Mouse (Mus musculus) gastrocnemius, postnatal 36 days (tissue): ENCODE results near the gene Cacna1a. TPM values are rescaled to one million over a fixed set of nuclear protein-coding genes. Genes with fewer than 3 reads are reported as not detected.

Experiments used
- DNase-seq, 2 experiments: peaks; one replicate each; pipeline ENCODE4 v3.0.0; 2022
- intact Hi-C: fragments of 180-260 bp; cut with DNase I; formaldehyde crosslinking; loops from one replicate; pipeline ENCODE4 v1.15.1; 2025
- total RNA-seq, 2 experiments: library from RNA; stranded (reverse); gene quantifications; 2 replicates each; pipeline ENCODE4 v1.2.3; 2021

Cacna1a gene
- total RNA-seq, 2 experiments from 2014 or later, result 3.3 to 3.8 TPM

DNA sequence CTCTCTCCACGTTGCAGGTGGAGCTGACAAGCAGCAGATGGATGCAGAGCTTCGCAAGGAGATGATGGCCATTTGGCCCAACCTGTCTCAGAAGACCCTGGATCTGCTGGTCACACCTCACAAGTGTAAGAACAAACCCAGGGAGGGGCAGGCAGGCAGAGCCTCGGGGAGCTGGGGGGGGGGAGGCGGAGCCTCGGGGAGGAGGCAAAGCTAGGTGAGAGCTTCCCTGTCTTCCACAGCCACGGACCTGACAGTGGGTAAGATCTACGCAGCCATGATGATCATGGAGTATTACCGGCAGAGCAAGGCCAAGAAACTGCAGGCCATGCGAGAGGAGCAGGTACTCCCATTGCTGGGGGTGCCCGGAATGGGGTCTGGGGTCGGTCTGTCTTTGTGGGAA is 241.3 kb downstream of the Cacna1a start:
- intact Hi-C loops, result no loop called here
- DNase-seq, result no peak

DNA sequence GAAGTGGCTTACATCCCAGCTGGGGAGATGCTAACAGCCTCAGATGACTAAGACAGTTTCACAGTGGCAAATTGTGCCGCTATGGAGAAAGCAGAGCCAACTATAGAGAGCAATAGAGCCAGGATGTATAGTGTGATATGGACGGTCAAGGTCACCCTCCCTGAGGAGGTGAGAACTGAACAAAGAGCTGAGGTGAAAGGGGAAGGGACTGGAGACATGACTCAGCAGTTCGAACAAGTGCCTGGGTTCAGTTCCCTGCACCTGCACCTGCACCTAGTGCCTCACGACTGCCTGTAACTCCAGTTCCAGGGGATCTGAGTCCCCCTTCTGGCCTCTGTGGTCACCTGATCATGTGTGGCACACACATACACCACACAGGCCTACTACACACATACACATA is 241.9 kb downstream of the Cacna1a start:
- intact Hi-C loops, result no loop called here
- DNase-seq, result no peak

DNA sequence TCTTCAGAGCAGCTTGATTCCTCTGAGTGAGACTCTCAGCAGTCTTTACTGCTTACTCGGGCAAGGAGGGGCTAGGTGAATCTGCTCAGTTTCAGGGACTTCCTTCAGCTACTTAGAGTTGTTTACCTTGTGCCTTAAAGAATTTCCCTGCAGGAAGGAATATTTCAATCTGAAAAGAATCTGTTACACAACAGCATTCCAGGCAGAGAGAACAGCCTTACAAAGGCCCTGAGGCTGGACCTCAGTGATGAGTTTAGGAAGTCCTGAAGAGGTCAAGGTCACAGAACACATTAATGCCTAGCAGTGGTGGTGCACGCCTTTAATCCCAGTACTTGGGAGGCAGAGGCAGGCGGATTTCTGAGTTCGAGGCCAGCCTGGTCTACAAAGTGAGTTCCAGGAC is 243.6 kb downstream of the Cacna1a start:
- DNase-seq, result no peak
- intact Hi-C loops, result no loop called here

DNA sequence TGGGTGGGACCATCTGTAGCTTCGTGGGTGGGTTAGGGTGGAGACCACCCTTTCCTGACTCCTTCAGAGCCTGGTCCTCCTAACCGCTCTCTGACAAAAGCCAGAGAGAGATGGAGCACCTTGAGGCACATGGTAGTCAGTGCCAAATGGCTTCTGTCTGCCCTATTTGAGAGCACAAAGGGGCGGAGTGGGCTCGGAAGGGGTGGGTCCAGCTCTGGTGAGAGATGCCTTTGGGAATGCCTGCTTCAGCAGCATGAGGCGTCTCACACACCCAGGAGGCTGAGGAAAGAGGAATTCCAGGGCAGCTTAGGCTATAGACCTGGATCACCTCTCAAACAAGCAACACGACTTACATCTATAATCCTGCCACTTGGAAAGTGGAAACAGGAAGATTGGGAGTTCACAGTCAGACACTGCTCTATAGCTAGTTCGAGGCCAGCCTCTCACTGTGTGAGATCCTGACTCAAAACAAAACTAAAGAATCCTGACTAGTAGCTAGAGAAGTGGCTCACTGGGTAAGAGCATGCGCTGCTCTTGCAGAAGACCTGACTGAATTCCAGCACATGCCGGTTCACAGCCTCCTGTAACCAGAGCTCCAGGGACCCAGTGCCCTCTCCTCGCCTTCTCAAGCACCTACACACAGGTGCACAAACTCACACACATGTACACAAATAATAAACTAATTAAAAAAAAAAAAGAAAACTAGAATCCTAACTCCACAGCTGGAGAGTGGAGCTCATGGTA is 245.8 kb downstream of the Cacna1a start:
- DNase-seq, result no peak
- intact Hi-C loops, result no loop called here

DNA sequence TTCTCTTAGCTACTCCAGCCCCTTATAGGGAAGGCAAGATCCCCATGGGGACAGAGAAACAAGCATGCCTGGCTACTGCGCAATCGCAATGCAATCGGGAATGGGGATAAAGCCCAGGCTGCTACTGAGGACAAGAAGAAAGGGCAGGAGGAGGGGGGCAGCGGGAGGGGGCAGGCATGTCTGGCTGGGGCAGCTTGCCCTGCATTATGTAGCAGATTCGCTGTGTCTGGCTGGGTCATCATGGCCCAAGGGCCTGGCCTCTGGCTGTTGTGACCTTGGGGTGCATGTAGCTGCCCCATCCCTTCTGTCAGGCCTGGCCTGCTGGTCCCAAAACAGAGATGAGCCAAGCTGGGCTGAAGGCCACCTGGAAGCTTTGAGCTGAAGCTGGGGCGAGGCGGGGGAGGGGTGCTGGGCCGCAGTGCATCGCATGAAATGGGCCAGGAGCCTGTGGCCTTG is 246.6 kb downstream of the Cacna1a start:
- intact Hi-C loops, result loop anchor here (5.0 kb wide), 2 partner anchors 43 to 528 kb away; no protein-coding TSS in a partner anchor
- peak; percentile 78 to 79 for DNase-seq

DNA sequence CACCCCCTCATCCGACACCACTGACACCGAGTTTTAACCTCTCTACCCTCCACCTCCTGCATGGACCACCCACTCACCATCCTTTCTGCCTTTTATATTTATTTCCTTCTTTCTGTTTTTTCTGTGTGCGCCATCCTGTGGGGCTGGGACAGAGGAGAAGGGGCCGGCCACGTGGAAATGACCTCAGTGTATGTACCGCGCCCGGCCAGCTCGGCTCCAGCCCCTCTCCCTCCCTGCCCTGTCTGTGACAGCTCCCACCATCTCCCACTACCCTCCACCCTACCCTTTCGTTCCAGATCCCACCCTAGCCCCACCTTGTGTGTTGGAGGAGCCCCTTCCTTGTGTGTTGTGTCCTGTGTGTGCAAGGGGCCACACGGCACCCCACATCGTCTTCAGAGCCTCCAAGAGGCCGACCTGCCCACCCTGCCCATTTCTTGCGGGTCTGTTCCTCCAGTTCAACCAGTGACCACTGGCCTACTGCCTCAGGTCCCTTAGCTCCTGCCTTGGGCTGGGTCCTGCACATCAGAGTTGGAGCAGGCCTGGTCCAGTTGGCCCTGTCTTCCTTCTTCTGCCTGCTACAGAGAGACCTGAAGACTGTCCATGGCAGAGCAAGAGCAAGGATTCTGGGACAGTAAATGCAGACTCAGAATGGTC is 247.3 kb downstream of the Cacna1a start:
- intact Hi-C loops, result loop anchor here (5.0 kb wide), 2 partner anchors 43 to 528 kb away; no protein-coding TSS in a partner anchor
- DNase-seq, result no peak

DNA sequence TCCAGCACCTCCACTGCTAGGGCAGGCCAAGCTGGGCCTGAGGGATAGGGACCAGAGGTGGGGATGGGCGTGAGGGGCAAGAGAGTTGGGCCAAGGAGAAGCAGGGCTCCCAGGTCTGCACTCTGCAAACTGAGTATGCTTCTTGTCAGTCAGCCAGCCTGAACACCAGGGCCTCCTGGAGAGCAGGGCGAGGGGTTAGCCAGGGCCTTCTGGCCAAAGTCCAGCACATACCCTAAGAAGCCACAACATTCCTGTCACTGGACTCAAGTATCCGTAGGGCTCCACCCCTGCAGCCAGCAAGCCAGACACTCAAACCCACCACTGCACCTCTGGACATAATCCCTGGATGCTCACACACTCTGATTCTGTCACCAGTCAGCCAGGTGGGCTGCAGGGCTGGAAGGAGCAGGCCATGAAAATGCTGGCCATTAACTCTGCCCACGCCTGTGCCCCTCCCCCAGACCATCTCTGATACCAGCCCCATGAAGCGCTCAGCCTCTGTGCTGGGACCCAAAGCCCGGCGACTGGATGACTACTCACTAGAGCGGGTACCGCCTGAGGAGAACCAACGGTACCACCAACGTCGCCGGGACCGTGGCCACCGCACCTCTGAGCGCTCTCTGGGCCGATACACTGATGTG is 247.9 kb downstream of the Cacna1a start:
- intact Hi-C loops, result loop anchor here (5.0 kb wide), 2 partner anchors 44 to 529 kb away; no protein-coding TSS in a partner anchor
- DNase-seq, result no peak

DNA sequence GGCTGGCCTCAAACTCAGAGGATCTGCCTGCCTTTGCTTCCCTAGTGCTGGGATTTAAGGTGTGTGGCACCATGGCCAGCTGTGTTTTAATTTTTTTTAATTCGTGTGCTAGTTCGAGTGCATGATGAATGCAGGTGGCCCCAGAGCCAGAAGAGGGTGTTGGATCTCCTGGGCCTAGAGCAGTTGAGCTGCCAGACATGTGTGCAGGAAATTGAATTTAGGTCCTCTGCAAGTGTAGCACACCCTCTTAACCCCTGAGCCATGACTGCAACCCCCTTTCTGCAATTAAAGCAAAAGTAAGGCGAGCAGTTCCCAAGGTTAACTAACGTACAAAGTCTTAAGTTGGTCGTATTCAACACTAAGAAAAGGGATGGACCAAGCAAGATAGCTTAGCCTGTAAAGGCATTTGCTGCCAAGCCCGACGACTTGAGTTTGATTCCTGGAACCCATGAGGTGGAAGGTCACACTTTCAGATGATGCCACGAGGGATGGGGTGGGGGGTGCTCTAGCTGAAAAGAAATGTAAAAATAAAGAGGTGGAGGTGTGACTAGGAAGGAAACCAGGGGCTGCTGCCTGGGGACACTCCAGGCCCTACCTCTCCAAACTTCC is 249.8 kb downstream of the Cacna1a start:
- intact Hi-C loops, result loop anchor here (2.0 to 5.0 kb wide), 3 partner anchors 23 to 531 kb away; no protein-coding TSS in a partner anchor
- DNase-seq, result no peak

DNA sequence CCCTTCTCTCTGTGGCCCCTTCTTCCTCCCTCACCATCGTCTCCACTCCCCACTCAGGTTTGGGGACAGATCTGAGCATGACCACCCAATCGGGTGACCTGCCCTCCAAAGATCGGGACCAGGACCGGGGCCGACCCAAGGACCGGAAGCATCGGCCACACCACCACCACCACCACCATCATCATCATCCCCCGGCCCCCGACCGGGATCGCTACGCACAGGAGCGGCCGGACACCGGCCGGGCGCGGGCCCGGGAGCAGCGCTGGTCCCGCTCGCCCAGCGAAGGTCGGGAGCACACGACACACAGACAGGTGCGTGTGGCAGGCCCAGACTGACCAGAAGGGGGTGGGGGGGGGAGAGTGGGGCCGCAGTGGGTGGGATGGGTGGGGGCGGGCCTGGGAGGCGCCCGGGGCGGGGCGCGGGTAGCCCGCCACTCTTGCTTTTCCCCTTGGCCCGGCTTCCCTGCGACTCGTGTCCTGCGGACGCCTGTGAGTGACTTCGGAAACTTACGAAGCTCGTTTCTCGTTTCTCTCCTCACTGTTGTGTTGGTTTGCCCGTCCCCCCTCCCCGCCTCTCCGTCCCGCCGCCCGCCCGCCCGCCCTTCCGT is 250.4 kb downstream of the Cacna1a start:
- DNase-seq, result peak in 1 of 2 experiments; percentile 40
- intact Hi-C loops, result loop anchor here (2.0 to 5.0 kb wide), 3 partner anchors 22 to 531 kb away; no protein-coding TSS in a partner anchor

DNA sequence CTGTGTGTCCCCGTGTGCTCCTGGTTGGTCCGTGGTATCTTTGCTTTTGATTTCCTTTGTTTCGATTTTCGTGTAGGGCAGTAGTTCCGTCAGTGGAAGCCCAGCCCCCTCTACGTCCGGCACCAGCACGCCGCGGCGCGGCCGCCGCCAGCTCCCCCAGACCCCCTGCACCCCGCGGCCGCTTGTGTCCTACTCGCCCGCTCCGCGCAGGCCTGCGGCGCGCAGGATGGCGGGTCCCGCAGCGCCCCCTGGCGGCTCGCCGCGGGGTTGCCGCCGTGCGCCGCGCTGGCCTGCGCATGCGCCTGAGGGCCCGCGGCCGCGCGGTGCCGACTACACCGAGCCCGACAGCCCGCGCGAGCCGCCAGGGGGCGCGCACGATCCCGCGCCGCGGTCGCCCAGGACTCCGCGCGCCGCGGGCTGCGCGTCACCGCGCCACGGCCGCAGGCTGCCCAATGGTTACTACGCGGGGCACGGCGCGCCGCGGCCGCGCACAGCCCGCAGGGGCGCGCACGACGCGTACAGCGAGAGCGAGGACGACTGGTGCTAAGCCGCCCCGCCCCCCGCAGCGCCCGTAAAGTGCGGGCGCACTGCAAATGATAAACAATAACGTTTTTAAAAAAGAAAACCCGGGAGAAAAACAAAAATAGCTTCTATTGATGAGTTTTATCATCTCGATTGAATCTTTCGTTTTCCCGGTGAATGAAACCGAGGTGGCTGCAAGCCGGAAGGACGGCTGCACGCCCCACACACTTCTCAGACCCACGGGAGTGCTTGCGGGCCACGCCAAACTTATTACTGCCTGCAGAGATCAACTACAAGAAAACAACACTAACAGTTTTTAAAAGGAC is 251.1 kb downstream of the Cacna1a start:
- peak; percentile 89 to 91 for DNase-seq
- intact Hi-C loops, result loop anchor here (2.0 to 5.0 kb wide), 3 partner anchors 21 to 532 kb away; no protein-coding TSS in a partner anchor

DNA sequence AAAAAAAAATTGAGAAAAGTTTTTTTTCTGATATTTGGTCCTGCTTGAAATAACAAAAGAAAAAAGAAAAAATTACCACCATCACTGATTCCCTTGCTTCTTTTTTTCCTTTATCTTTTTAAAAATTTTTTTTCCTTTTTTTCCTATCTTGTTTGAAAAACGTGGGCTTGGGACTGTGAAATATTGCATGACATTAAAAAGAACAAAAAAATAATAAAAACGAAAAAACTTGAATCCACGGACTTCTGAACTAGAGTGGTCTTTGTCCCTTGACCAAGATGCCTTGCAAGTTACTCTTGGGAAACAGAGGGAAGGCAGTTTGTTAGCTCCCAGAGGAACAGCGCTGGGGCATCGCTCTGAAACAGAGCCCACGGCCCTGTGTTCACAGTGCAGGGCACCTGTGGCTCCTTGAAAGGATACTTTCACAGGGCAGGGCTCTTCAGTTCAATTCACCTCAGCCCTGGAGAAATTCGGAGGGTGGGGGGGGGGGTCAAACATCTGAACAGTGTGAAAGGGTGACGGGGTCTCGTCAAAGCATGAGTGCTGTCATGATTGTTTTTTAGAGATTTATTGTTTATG is 251.9 kb downstream of the Cacna1a start:
- intact Hi-C loops, result no loop called here
- no peak for DNase-seq

DNA sequence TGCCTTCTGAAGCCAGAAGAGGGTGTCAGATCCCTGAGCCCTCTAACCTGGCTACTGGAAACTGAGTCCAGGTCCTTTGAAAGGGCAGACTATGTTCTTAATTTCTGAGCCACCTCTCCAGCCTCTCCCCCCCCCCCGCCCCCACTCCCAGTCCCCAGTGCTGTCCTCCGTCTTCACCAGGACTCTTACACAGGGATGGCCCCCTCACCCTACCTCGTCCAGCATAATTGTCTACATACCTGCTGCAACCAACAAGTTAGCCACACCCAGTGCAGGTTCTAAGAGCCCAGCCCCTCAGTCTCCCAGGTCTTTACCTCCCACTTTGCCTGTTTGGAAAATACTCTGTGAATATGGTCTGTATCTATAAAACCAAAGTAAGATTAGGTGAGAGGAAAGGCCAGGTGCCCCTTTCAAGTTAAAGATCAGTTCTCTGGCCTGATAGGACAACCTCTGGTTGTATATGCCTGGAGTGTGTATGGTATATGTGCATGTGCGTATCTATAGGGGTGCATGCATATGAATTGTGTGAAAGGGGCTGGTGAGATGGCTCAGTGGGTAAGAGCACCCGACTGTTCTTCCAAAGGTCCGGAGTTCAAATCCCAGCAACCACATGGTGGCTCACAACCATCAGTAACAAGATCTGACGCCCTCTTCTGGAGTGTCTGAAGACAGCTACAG is 252.5 kb downstream of the Cacna1a start:
- no peak for DNase-seq
- intact Hi-C loops, result no loop called here

DNA sequence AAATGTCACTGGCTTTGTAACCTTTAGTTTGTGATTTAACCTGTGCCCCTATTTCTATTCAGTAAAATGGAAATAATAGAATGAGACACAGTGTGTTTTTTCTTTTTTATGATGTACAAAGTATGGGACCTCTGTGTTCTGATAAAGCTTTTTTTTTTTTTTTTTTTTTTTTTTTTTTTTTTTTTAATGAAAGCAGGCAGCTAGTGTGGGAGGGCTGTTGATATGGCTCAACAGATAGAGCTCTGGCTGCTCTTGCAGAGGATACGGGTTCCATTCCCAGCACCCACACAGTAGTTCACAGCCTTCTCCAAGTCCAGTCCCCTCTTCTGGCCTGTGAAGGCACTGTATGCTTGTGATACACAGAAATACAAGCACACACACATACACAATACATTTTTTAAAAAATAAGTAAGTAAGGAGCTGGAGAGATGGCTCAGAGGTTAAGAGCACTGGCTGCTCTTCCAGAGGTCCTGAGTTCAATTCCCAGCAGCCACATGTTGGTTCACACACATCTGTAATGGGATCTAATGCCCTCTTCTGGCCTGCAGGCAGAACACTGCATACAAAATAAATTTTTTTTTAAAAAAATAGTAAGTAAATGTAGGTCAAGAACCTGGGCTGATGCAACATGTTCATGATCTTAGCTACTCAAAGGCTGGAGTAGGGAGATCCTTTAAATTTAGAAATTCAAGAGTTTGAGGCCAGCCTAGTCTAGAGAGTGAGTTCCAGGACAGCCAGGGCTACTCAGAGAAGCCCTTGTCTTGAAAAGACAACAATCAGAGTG is 253.5 kb downstream of the Cacna1a start:
- no peak for DNase-seq
- intact Hi-C loops, result no loop called here

DNA sequence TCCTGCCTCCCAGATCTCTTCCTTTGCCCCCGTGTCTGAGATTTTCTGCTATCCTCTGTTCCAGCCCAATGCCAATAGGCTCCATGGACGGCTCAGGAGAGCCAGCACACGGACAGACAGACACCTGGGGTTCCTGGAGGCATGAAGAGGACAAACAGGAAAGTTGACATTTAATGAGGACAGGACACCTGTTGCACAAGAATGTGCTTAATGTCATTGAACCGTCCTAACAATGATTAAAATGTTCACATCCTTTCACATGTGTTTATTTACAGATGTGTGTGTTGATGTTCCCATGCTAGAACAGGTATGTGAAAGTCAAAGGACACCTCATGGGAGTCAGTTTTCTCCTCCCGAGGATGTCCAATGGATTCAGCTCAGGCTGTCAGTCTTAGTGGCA is 254.8 kb downstream of the Cacna1a start:
- no peak for DNase-seq
- intact Hi-C loops, result no loop called here

DNA sequence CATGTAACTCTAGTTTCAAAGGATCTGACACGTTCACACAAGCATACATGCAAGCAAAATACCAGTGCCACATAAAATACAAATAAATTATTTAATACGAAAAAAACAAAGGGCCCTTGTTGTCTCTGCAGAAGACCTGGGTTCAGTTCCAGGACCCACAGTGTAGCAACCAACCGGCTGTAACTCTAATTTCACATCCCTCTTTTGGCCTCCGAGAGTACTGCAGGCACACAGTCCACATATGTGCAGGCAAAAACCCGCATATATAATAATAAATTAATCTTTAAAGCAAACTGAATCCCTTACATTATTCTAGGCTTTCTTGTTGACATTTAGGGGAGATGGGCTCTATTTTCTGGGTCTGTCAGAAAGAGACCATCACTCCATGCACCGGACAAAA is 258.6 kb downstream of the Cacna1a start:
- no peak for DNase-seq
- intact Hi-C loops, result no loop called here

DNA sequence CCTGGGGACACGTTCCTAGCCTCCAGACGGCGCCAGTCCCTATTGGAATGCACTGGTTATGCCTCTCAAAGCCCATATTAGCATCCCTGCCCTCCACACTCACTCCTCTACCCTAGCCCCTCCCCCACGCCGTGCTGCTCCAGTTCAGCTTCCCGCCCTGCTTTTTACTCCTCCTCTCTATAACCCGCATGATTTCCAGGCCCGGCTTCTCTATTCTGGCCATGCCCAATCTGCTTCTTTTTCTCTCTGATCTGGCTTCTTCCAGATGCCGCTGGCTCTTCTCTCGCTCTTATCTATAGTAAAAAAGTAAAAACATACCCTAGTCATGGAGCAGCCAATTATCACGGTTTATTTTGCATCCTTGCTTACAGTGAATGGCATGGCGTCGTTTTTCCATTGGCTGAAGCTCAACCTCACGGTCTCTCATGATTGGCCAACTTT is 259.2 kb downstream of the Cacna1a start:
- DNase-seq, result no peak
- intact Hi-C loops, result no loop called here

DNA sequence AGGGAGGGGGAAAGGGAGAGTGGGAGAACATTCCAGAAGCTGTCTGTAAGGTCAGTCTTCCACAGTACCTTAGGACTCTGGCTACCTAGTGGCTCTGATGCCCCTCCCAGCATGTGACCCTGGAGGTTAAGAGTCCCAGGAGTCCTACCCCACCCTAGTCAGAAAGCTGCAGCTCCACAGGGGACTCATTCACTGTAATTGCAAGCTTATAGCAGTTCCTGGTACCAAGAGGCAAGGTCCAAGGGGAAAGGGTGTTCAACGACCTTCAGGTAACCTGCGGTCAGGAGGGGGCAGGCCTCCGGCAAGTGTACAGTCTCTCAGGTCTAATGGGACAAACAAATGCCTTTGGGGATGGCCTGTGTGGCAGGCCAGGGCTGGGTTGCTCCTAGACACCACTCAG is 262.0 kb downstream of the Cacna1a start:
- intact Hi-C loops, result no loop called here
- DNase-seq, result no peak
